Mouse (Mus musculus): Measurements from ENCODE around the gene Ddx5.

DNA sequence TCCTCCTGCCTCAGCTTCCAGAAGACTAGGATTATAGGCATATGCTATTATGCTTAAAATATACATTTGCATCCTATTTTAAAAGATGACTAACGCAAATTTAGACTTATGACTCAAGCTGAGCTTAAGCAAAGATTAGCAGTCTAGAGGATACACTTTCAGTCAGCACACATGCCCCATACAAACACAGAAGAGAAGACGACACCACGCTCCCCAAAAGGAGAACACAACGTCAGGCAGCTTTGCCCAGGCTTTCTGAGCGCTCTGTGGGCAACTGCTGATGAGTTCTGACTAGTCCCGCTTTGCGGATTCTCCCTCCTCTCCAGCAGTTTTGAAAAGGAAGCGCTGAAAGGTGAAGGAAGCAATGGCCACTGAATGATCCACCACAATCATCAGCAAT lies 34.8 kb upstream of the Ddx5 start:
- TF ChIP-seq POLR2A (IDR thresholded peaks at IDR 0.05; ENCODE audit: borderline replicate concordance, extremely low read depth, insufficient read depth, insufficient read length, poor library complexity, severe bottlenecking) (no peak), CTCF (IDR thresholded peaks at IDR 0.05; ENCODE audit: borderline replicate concordance, extremely low read depth, insufficient read depth, insufficient read length) (no peak)
